Mouse (Mus musculus): ENCODE data around the gene Sptbn2.

GRCm38 (mm10) chr19:4717281-4717680 lies 6.3 kb downstream of the Sptbn2 start:
- TF ChIP-seq CTCF (IDR thresholded peaks at IDR 0.05; ENCODE audit: extremely low read depth, insufficient read depth, low read length) (no peak), POLR2A (IDR thresholded peaks at IDR 0.05; ENCODE audit: extremely low read depth, insufficient read depth, low read length) (no peak)

All from cortical plate, adult 2 months (tissue).